29 mouse cellular contexts compared by ENCODE assay signal in genomic region chr4:134230431-134230830, GRCm38 (mm10). TPM values are rescaled to one million over a fixed set of nuclear protein-coding genes. Genes with fewer than 3 reads are reported as not detected.
"Had no signal": no experiment of that assay in that cellular context is flagged by ENCODE, and none has a peak within 500 bp of the region (broad histone marks: within the 10 kb centered on the region; RNA-seq: fewer than 3 reads in every experiment).

No protein-coding gene starts in this region.

- H3K4me3 ChIP-seq: hindbrain, embryonic 15.5 days; layer of hippocampus, adult 2 months; left cerebral cortex, adult 2 months; limb, embryonic 12.5 days; limb, embryonic 15.5 days; megakaryocyte, embryonic 14.5 days; midbrain, embryonic 10.5 days; midbrain, embryonic 13.5 days; myocyte; neural tube, embryonic 13.5 days; stomach, embryonic 15.5 days had no signal

- H3K27ac ChIP-seq: hindbrain, embryonic 15.5 days; layer of hippocampus, adult 2 months; left cerebral cortex, adult 2 months; limb, embryonic 12.5 days; limb, embryonic 15.5 days; liver, embryonic 14.5 days; macrophage; midbrain, embryonic 10.5 days; midbrain, embryonic 13.5 days; neural tube, embryonic 13.5 days; stomach, embryonic 15.5 days had no signal

- H3K9me3 ChIP-seq: hindbrain, embryonic 15.5 days; limb, embryonic 12.5 days; limb, embryonic 15.5 days; megakaryocyte, embryonic 14.5 days; midbrain, embryonic 10.5 days; midbrain, embryonic 13.5 days; neural tube, embryonic 13.5 days; stomach, embryonic 15.5 days had no signal

- ATAC-seq: liver, postnatal 0 days; lung, postnatal 0 days; midbrain, embryonic 13.5 days; midbrain, embryonic 16.5 days had no signal

- H3K36me3 ChIP-seq: hindbrain, embryonic 15.5 days; limb, embryonic 12.5 days; limb, embryonic 15.5 days; midbrain, embryonic 10.5 days; midbrain, embryonic 13.5 days; neural tube, embryonic 13.5 days; stomach, embryonic 15.5 days had no signal

- H3K27me3 ChIP-seq: hindbrain, embryonic 15.5 days; limb, embryonic 15.5 days; neural tube, embryonic 13.5 days; stomach, embryonic 15.5 days had no signal

- H3K9ac ChIP-seq: hindbrain, embryonic 15.5 days; limb, embryonic 12.5 days; limb, embryonic 15.5 days; liver, embryonic 14.5 days; liver, postnatal 0 days; lung, embryonic 14.5 days; midbrain, embryonic 13.5 days; neural tube, embryonic 13.5 days; stomach, embryonic 15.5 days had no signal

- H3K4me2 ChIP-seq: hindbrain, embryonic 15.5 days; limb, embryonic 12.5 days; limb, embryonic 15.5 days; liver, embryonic 11.5 days; lung, embryonic 14.5 days; midbrain, embryonic 13.5 days; neural tube, embryonic 13.5 days; stomach, embryonic 15.5 days had no signal

- DNase-seq: layer of hippocampus, adult 9-11 months; left cerebral cortex, postnatal 4 days; liver, postnatal 0 days; lung, embryonic 14.5 days; thymus, adult 2 months; thymus, postnatal 14 days; thymus, postnatal 4 days had no signal

- H3K4me1 ChIP-seq: hindbrain, embryonic 15.5 days; limb, embryonic 12.5 days; limb, embryonic 15.5 days; megakaryocyte, embryonic 14.5 days; midbrain, embryonic 13.5 days; neural tube, embryonic 13.5 days; stomach, embryonic 15.5 days had no signal

RNA-seq across cellular contexts. Expression of gene Catsper4, which starts 3.2 kb away (rescaled TPM):
- total RNA-seq: layer of hippocampus, postnatal 25 days; left cerebral cortex, adult 2 months; left cerebral cortex, postnatal 14 days; monocyte, adult 5-6 weeks; neutrophil, adult 5-6 weeks had no signal
- polyA plus RNA-seq: intestine, embryonic 14.5 days; limb, embryonic 12.5 days; liver, embryonic 11.5 days; liver, embryonic 14.5 days; liver, postnatal 0 days; macrophage; midbrain, embryonic 10.5 days; midbrain, embryonic 13.5 days; midbrain, embryonic 16.5 days; myocyte; neural tube, embryonic 13.5 days had no signal

RNA-seq across cellular contexts. Expression of gene Cnksr1, which starts 7.8 kb away (rescaled TPM):
- total RNA-seq: monocyte, adult 5-6 weeks had no signal
- polyA plus RNA-seq: macrophage; neural tube, embryonic 13.5 days had no signal

RNA-seq across cellular contexts. Expression of gene E130218I03Rik, which starts 13.0 kb away (rescaled TPM):
- total RNA-seq: layer of hippocampus, adult 2 months; layer of hippocampus, postnatal 25 days; left cerebral cortex, adult 2 months; left cerebral cortex, postnatal 14 days; left cerebral cortex, postnatal 4 days had no signal
- polyA plus RNA-seq: large intestine, adult 2 months; liver, embryonic 14.5 days; lung, postnatal 0 days; macrophage; thymus, adult 2 months had no signal

RNA-seq across cellular contexts. Expression of gene Gm30191, which starts 16.3 kb away (rescaled TPM):
- total RNA-seq: layer of hippocampus, adult 2 months; layer of hippocampus, postnatal 25 days; left cerebral cortex, adult 2 months; left cerebral cortex, postnatal 14 days; left cerebral cortex, postnatal 4 days; monocyte, adult 5-6 weeks; neutrophil, adult 5-6 weeks had no signal
- polyA plus RNA-seq: intestine, embryonic 14.5 days; large intestine, adult 2 months; limb, embryonic 12.5 days; limb, embryonic 15.5 days; liver, embryonic 11.5 days; liver, embryonic 14.5 days; liver, postnatal 0 days; lung, embryonic 14.5 days; lung, postnatal 0 days; macrophage; midbrain, embryonic 13.5 days; midbrain, embryonic 16.5 days; myocyte; neural tube, embryonic 13.5 days; stomach, embryonic 15.5 days; thymus, adult 2 months had no signal
